Mouse (Mus musculus) adrenal gland, postnatal 0 days (tissue): ENCODE measurements around the gene Brpf3. TPM values are rescaled to one million over a fixed set of nuclear protein-coding genes. Genes with fewer than 3 reads are reported as not detected.

Experiments
- polyA plus RNA-seq: library from polyadenylated mRNA; unstranded; fragments of >200 nt; fragmentation: Nextera tagmentation; extraction: Ambion mirVana; gene quantifications from 2 replicates; pipeline ENCODE4 v1.2.1, GENCODE M21; 2015

Brpf3 gene
- polyA plus RNA-seq: 7.8 and 13.0 TPM in 2 replicates

DNA sequence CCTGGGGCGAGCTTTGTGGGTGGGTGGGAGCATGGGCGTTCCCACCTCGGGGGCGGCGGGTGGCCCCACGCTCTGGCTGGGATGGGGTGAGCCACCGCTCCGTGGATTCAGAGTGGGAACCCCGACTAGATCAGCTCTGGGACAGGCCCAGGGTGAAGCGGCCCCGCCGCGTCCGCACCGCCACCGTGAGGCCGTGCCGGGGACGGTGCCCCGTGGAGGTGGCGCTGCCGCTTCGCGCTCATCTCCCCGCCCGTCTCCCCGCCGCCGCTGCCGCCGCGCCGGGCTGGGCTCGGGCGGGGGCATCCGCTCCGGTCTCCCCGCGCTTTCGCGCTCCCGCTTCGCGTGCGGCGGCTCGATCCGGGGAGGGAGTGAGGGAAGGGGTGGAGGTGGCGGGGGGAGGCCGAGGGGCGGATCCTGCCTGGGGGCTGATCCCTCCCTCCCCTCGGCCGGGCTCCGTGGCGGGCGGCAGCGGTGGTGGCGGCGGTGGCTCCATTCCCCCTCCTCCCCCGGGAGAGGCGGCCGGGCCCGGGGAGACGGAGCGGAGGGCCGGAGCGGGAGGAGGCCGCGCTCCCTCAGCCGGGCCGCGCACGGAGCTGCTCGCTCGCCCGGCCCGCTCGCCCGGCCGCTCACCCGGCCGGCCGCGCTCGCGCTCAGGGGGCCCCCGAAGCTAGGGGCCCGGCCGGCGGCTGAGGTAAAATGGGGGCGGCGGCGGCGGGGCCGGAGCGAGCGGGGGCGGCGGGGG lies at the start of gene Brpf3:
Brpf3 (plus strand) TSS at position 420 of the 742 bp plus-strand sequence.

DNA sequence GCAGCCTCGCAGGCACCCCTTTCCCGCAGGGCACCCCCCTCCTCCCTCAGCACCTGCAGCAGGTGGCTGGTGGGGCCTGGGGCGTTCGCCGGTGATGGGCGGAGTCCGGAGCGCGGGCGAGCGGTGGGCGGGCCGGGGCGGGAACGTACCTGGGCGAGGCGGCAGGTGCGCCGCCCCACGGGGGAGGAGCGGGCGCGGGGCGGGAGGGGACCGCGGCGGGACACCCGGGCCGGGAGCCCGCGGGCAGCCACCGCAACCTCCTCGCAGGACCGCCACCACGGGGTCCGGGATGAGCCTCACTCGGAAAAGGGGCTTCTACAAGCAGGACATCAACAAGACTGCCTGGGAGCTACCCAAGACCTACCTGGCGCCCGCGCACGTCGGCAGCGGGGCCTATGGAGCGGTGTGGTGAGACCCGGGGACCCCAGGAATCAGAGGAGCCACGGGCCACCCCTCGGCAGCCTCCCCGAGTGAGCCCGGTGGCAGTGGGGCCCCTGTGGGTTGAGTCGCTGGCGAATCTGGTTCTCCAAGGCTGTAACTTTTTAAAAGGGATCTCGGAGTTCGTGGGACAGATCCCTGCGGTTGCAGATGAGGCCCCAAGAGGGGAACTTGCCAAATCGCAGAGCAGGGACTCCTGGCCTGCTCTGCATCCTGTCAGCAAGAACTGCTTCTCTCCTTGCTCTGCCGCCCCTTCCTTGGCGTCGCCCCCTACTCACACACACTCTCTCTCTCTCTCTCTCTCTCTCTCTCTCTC lies 31.6 kb upstream of the Brpf3 start, which contains the start of gene Mapk13:
Mapk13 (plus strand) TSS at position 177 of the 754 bp plus-strand sequence.

GRCm38 (mm10) chr17:28858205-28858604 lies 57.3 kb downstream of the Brpf3 start, which contains the start of gene Pnpla1:
Pnpla1 (plus strand) TSS chr17:28858411.

Other genes with a start within 250 kb of the Brpf3 start
- gene Clps, start 240.3 kb upstream of the Brpf3 start, polyA plus RNA-seq: 2.8 TPM in 1 of 2 replicates, not detected in the other
- 5.3 and 8.9 TPM in 2 replicates for gene Lhfpl5, start 225.4 kb upstream of the Brpf3 start, polyA plus RNA-seq
- gene Srpk1, start 178.4 kb upstream of the Brpf3 start, polyA plus RNA-seq: 29.1 and 41.5 TPM in 2 replicates
- 0.47 and 0.95 TPM in 2 replicates for gene Slc26a8, start 110.9 kb upstream of the Brpf3 start, polyA plus RNA-seq
- gene Mapk14, start 109.8 kb upstream of the Brpf3 start, polyA plus RNA-seq: 24.6 and 35.4 TPM in 2 replicates
- gene AC170998.1, start 75.0 kb upstream of the Brpf3 start, polyA plus RNA-seq: 1.1 and 1.6 TPM in 2 replicates
- 82.7 and 217 TPM in 2 replicates for gene Mapk13, start 31.8 kb upstream of the Brpf3 start, polyA plus RNA-seq
- gene Pnpla1, start 57.3 kb downstream of the Brpf3 start, polyA plus RNA-seq: 0.05 and 0.21 TPM in 2 replicates
- gene 4930539E08Rik, start 114.2 kb downstream of the Brpf3 start, polyA plus RNA-seq: 0.04 and 0.13 TPM in 2 replicates
- gene Pxt1, start 142.8 kb downstream of the Brpf3 start, polyA plus RNA-seq: 0.17 and 0.18 TPM in 2 replicates
- gene Kctd20, start 150.9 kb downstream of the Brpf3 start, polyA plus RNA-seq: 45.0 and 47.1 TPM in 2 replicates
- gene Stk38, start 206.9 kb downstream of the Brpf3 start, polyA plus RNA-seq: 49.9 and 60.7 TPM in 2 replicates
- gene Srsf3, start 231.5 kb downstream of the Brpf3 start, polyA plus RNA-seq: 299 and 319 TPM in 2 replicates